Mouse (Mus musculus): ENCODE results near the gene Cox7a2. TPM values are rescaled to one million over a fixed set of nuclear protein-coding genes. Genes with fewer than 3 reads are reported as not detected.

Cox7a2 gene
- polyA plus RNA-seq, 1 experiment: 354 TPM

GRCm38 (mm10) chr9:79730301-79730700, 29.4 kb downstream of the Cox7a2 start:
- DNase-seq (ENCODE audit: low read depth): no peak

GRCm38 (mm10) chr9:79723090-79723489, 36.6 kb downstream of the Cox7a2 start:
- no peak for DNase-seq (ENCODE audit: low read depth)

GRCm38 (mm10) chr9:79721056-79721455, 38.6 kb downstream of the Cox7a2 start:
- no peak for DNase-seq (ENCODE audit: low read depth)

GRCm38 (mm10) chr9:79720143-79720542, 39.5 kb downstream of the Cox7a2 start:
- DNase-seq (ENCODE audit: low read depth): no peak

- no peak for DNase-seq (ENCODE audit: low read depth)
Measured at GRCm38 (mm10) chr9:79719451-79719850, 40.2 kb downstream of the Cox7a2 start.

- no peak for DNase-seq (ENCODE audit: low read depth)
Measured at GRCm38 (mm10) chr9:79718481-79719370, 41.0 kb downstream of the Cox7a2 start, which contains the start of gene Col12a1. Gene Col12a1 (minus strand): TSS chr9:79718831.

- no peak for DNase-seq (ENCODE audit: low read depth)
Measured at GRCm38 (mm10) chr9:79717836-79718475, 41.7 kb downstream of the Cox7a2 start.

GRCm38 (mm10) chr9:79716909-79717835, 42.5 kb downstream of the Cox7a2 start:
- DNase-seq (ENCODE audit: low read depth): no peak

- peak; percentile 38 for DNase-seq (ENCODE audit: low read depth)
Measured at GRCm38 (mm10) chr9:79716496-79716895, 43.2 kb downstream of the Cox7a2 start.

- no peak for DNase-seq (ENCODE audit: low read depth)
Measured at GRCm38 (mm10) chr9:79714471-79715045, 45.1 kb downstream of the Cox7a2 start.

Other genes starting within 250 kb of the Cox7a2 start
- 30.1 and 30.3 TPM in 2 replicates for gene Col12a1, start 41.0 kb downstream of the Cox7a2 start, polyA plus RNA-seq (2012; rRNA removed)
- gene Tmem30a, start 33.6 kb upstream of the Cox7a2 start, polyA plus RNA-seq (2012; rRNA removed): 33.3 and 59.6 TPM in 2 replicates

All from gonadal fat pad, adult 2 months (tissue).